Mouse (Mus musculus): ENCODE measurements around the gene Add3. TPM values are rescaled to one million over a fixed set of nuclear protein-coding genes. Genes with fewer than 3 reads are reported as not detected.

The Add3 gene
- total and polyA plus RNA-seq, 3 experiments: 14.0 to 52.9 TPM; not detected in 1

DNA sequence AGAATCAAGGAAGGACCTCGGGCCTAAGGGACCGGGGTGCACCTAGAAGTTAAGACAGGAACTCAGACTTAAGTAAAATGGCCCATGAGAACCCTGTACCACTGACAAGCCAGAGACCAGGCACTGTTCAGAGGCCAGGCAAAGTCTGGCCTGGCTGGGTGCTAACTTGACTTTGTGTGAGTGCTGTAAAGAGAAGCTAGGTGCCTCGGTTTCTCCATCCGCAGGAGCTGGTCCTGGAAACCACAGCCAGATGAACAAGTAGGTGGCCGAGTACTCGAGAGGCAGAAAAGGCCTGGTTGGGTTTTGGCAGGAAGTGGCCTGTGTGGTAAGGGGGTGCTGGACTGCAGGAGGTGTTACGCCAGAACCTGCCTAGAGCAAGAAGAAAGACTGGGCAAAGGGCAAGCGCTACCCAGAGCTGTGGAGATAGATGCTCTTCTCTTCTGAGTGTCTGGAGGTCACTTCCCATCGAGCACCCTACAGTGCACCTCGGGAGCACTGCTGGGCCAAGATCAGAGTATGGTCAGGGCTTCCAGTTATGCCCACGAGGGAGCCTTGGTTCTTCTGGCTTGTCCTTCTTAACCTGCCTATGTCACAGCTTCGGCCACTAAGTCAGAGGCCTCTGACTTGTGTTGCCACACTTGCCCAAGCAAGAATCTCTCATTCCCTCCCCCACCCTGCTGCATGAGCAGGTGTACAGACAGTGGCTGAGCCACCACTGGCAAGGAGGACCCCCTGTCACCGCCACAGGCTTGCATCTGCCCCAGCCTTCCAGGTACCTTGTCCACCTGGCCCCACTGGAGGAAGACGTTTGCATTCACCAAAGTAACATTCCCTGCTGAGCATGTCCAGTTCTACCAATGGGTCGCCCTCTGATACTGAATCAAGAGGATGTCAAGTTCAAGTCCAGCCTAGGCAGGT is 112.1 kb downstream of the Add3 start:
- peaks cover 0 to 7% of the 10 kb centered on the region in 2 experiments; a peak in 2 of 4 replicates for H3K36me3 ChIP-seq (ENCODE audit: control insufficient read depth in 1 of 2, insufficient read depth in 2 of 2, low read length in 2 of 2)
- H3K9ac ChIP-seq (ENCODE audit: control insufficient read depth, low read depth, low read length, poor library complexity, severe bottlenecking): no peak overlapping the region

DNA sequence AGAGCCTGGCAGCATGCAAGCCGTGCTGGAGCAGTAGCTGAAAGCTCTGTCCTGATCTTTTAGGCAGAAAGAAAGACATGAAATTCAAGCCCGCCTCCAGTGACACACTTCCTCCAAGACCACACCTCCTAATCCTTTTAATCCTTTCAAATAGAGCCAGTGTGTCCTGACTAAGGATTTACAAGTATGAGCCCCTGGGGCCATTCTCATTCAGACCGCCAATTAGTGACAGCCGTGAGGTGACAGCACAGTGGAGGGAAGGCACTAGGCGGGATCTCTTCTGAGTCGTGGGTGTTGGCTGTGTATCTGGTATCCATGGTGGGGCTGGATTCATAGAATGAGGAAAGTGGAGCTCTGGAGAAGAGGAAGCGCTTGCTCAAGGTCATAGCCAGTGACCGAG is 116.1 kb downstream of the Add3 start:
- peaks cover 15 to 32% of the 10 kb centered on the region in 2 experiments for H3K4me1 ChIP-seq (ENCODE audit: control insufficient read depth in 1 of 2, insufficient read depth in 2 of 2, low read length in 2 of 2)

More for the DNA sequence above, 112.1 kb downstream of the Add3 start:
- Histone ChIP-seq H3K9me3 (replicated peaks; ENCODE audit: insufficient read depth, low read length) (no peaks in the 10 kb centered on the region), H3K79me2 (ENCODE audit: control insufficient read depth, insufficient read depth, low read length, poor library complexity) (no peaks in the 10 kb centered on the region), H3K4me3 (ENCODE audit: control insufficient read depth in 1 of 2, insufficient read depth in 1 of 2, low read depth in 2 of 2, low read length in 2 of 2) (no peak overlapping the region), H3K27ac (ENCODE audit: control insufficient read depth, low read depth, low read length) (no peak overlapping the region), H3K27me3 (ENCODE audit: control insufficient read depth in 1 of 2, insufficient read depth in 2 of 2, low read length in 2 of 2) (no peaks in the 10 kb centered on the region), H3K4me1 (ENCODE audit: control insufficient read depth in 1 of 2, insufficient read depth in 2 of 2, low read length in 2 of 2) (peaks cover 5 to 10% of the 10 kb centered on the region in 2 experiments; a peak in 3 of 4 replicates)
- no peak for TF ChIP-seq BHLHE40 (IDR thresholded peaks at IDR 0.05; ENCODE audit: borderline replicate concordance, low read depth, low read length)
- TF ChIP-seq CHD2 (IDR thresholded peaks at IDR 0.05; ENCODE audit: low read length): no peak
- TF ChIP-seq CTCF (IDR thresholded peaks at IDR 0.05 in 2 of 3, conservative IDR thresholded peaks at IDR 0.05 in 1 of 3; ENCODE audit: control insufficient read depth in 1 of 3, insufficient read depth in 1 of 3, low read depth in 2 of 3, low read length in 3 of 3, poor library complexity in 1 of 3, severe bottlenecking in 1 of 3): no peak
- TF ChIP-seq ETS1 (IDR thresholded peaks at IDR 0.05; ENCODE audit: low read depth, low read length): no peak
- no peak for TF ChIP-seq POLR2AphosphoS2 (IDR thresholded peaks at IDR 0.05; ENCODE audit: low read length)
- TF ChIP-seq POLR2A (IDR thresholded peaks at IDR 0.05; ENCODE audit: control insufficient read depth in 1 of 2, insufficient read depth in 1 of 2, low read depth in 1 of 2, low read length in 2 of 2, poor library complexity in 1 of 2): no peak
- no peak for TF ChIP-seq KAT2A (conservative IDR thresholded peaks at IDR 0.05; ENCODE audit: low read depth, low read length)
- TF ChIP-seq ZC3H11A (IDR thresholded peaks at IDR 0.05; ENCODE audit: low read depth, low read length): no peak
- no peak for DNase-seq (ENCODE audit: low read depth, low spot score)

DNA sequence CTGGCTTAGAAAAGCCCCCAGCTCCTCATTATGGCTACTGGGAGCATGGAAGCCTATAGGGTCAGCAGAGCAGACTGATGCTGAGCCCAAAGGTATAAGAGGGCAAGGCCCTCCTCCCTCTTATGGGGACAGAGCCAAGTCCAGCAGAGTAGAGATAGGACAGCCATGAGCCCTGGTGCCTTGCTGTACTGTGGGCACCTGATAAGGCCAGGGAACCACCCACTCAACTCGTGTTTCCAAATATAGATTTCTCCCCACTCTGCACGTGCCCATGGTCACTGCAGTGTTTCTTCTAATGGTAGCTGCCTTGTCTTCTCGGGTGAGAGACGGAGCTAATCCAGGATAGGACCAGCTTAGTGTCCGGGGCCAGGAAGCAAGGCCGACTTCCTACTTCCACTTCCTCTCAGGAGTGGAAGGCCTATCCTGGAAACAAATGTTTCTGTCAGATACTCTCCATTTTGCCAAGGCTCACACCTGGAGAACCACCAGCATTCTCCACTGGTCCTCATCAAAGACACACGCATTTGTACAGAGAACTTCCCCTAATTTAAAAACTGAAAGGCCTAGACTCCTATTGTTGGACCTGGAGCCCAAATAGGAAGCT is 116.8 kb downstream of the Add3 start:
- no peaks in the 10 kb centered on the region for H3K9me3 ChIP-seq (replicated peaks; ENCODE audit: insufficient read depth, low read length)
- H3K27ac ChIP-seq (ENCODE audit: control insufficient read depth, low read depth, low read length): peak overlapping the region; percentile 63
- no peaks in the 10 kb centered on the region for H3K27me3 ChIP-seq (ENCODE audit: control insufficient read depth in 1 of 2, insufficient read depth in 2 of 2, low read length in 2 of 2)
- peak overlapping the region; percentile 21 to 29 for H3K4me3 ChIP-seq (ENCODE audit: control insufficient read depth in 1 of 2, insufficient read depth in 1 of 2, low read depth in 2 of 2, low read length in 2 of 2)
- H3K9ac ChIP-seq (ENCODE audit: control insufficient read depth, low read depth, low read length, poor library complexity, severe bottlenecking): peak overlapping the region; percentile 3; the same call in 1 of the 2 replicates
- DNase-seq (ENCODE audit: low read depth, low spot score): peak; percentile 76
- peaks cover 15 to 32% of the 10 kb centered on the region in 2 experiments for H3K4me1 ChIP-seq (ENCODE audit: control insufficient read depth in 1 of 2, insufficient read depth in 2 of 2, low read length in 2 of 2)
- H3K79me2 ChIP-seq (ENCODE audit: control insufficient read depth, insufficient read depth, low read length, poor library complexity): no peaks in the 10 kb centered on the region
- H3K36me3 ChIP-seq (ENCODE audit: control insufficient read depth in 1 of 2, insufficient read depth in 2 of 2, low read length in 2 of 2): peaks cover 0 to 21% of the 10 kb centered on the region in 2 experiments; a peak in 2 of 4 replicates
- TF ChIP-seq POLR2AphosphoS2 (IDR thresholded peaks at IDR 0.05; ENCODE audit: low read length) (no peak), TBP (IDR thresholded peaks at IDR 0.05; ENCODE audit: low read depth, low read length) (no peak), ZNF384 (IDR thresholded peaks at IDR 0.05; ENCODE audit: low read depth, low read length) (peak; percentile 19; the same call in 1 of the 2 replicates), SIN3A (IDR thresholded peaks at IDR 0.05; ENCODE audit: low read length) (peak; percentile 87), MEF2A (IDR thresholded peaks at IDR 0.05; ENCODE audit: extremely low read depth, insufficient replicate concordance, low read depth, low read length, poor library complexity, severe bottlenecking) (peak; percentile 100), CHD1 (IDR thresholded peaks at IDR 0.05; ENCODE audit: low read depth, low read length) (0 out of 2 replicates have a peak, but pooled peaks have one; percentile 43), ZMIZ1 (IDR thresholded peaks at IDR 0.05; ENCODE audit: low read depth, low read length) (no peak), USF2 (IDR thresholded peaks at IDR 0.05; ENCODE audit: borderline replicate concordance in 1 of 2, insufficient read depth in 1 of 2, low read depth in 1 of 2, low read length in 2 of 2) (0 out of 4 replicates have a peak, but pooled peaks of 1 of the 2 experiments have one; percentile 18), POLR2AphosphoS5 (IDR thresholded peaks at IDR 0.05; ENCODE audit: borderline replicate concordance, low read depth, low read length) (no peak), MYB (IDR thresholded peaks at IDR 0.05; ENCODE audit: low read depth, low read length) (0 out of 2 replicates have a peak, but pooled peaks have one; percentile 11), MAX (IDR thresholded peaks at IDR 0.05; ENCODE audit: low read length) (peak; percentile 94), RAD21 (IDR thresholded peaks at IDR 0.05; ENCODE audit: low read depth, low read length) (no peak), USF1 (IDR thresholded peaks at IDR 0.05; ENCODE audit: low read depth, low read length) (peak; percentile 84), BHLHE40 (IDR thresholded peaks at IDR 0.05; ENCODE audit: borderline replicate concordance, low read depth, low read length) (peak; percentile 100)

More for the DNA sequence above, 116.1 kb downstream of the Add3 start:
- no peak overlapping the region for H3K4me3 ChIP-seq (ENCODE audit: control insufficient read depth in 1 of 2, insufficient read depth in 1 of 2, low read depth in 2 of 2, low read length in 2 of 2)
- peaks cover 0 to 21% of the 10 kb centered on the region in 2 experiments; a peak in 2 of 4 replicates for H3K36me3 ChIP-seq (ENCODE audit: control insufficient read depth in 1 of 2, insufficient read depth in 2 of 2, low read length in 2 of 2)
- no peaks in the 10 kb centered on the region for H3K27me3 ChIP-seq (ENCODE audit: control insufficient read depth in 1 of 2, insufficient read depth in 2 of 2, low read length in 2 of 2)
- no peaks in the 10 kb centered on the region for H3K79me2 ChIP-seq (ENCODE audit: control insufficient read depth, insufficient read depth, low read length, poor library complexity)
- H3K27ac ChIP-seq (ENCODE audit: control insufficient read depth, low read depth, low read length): no peak overlapping the region
- no peak overlapping the region for H3K9ac ChIP-seq (ENCODE audit: control insufficient read depth, low read depth, low read length, poor library complexity, severe bottlenecking)
- DNase-seq (ENCODE audit: low read depth, low spot score): peak; percentile 36
- no peaks in the 10 kb centered on the region for H3K9me3 ChIP-seq (replicated peaks; ENCODE audit: insufficient read depth, low read length)
- TF ChIP-seq GABPA (IDR thresholded peaks at IDR 0.05; ENCODE audit: low read depth, low read length) (no peak), ZC3H11A (IDR thresholded peaks at IDR 0.05; ENCODE audit: low read depth, low read length) (no peak), ZMIZ1 (IDR thresholded peaks at IDR 0.05; ENCODE audit: low read depth, low read length) (no peak), TBP (IDR thresholded peaks at IDR 0.05; ENCODE audit: low read depth, low read length) (no peak), E2F4 (IDR thresholded peaks at IDR 0.05; ENCODE audit: borderline replicate concordance, low read depth, low read length) (no peak), MYB (IDR thresholded peaks at IDR 0.05; ENCODE audit: low read depth, low read length) (no peak)
